Mouse (Mus musculus) left cerebral cortex, adult 11 months (tissue): ENCODE data around the gene Esrrg.

Experiments
- DNase-seq: peaks from one replicate; pipeline ENCODE4 v3.0.0; 2022; ENCODE audit warnings: low spot score

Esrrg gene

GRCm38 (mm10) chr1:187911201-187911600 is 302.6 kb downstream of the Esrrg start:
- DNase-seq = no peak

DNA sequence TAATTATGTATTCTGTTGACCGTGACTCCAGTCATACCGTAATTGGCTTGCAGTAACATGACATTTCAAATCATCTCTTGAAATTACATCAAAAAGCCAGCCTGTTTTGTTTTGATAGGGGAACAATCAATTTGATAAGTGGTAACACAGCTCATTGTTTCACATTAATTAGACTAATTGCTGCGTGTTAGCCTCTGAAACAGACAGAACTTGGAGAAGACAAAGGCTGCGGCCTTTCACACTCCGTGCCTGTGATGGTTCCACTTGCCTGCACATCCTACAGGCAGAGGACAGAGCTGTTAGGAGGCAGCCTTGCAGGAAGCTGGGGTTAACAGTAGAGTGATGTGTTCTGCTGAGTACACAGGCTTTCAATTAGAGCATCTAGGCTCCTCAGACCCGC is 309.7 kb downstream of the Esrrg start:
- DNase-seq = no peak

GRCm38 (mm10) chr1:187918939-187919338 is 310.3 kb downstream of the Esrrg start:
- DNase-seq = no peak

DNA sequence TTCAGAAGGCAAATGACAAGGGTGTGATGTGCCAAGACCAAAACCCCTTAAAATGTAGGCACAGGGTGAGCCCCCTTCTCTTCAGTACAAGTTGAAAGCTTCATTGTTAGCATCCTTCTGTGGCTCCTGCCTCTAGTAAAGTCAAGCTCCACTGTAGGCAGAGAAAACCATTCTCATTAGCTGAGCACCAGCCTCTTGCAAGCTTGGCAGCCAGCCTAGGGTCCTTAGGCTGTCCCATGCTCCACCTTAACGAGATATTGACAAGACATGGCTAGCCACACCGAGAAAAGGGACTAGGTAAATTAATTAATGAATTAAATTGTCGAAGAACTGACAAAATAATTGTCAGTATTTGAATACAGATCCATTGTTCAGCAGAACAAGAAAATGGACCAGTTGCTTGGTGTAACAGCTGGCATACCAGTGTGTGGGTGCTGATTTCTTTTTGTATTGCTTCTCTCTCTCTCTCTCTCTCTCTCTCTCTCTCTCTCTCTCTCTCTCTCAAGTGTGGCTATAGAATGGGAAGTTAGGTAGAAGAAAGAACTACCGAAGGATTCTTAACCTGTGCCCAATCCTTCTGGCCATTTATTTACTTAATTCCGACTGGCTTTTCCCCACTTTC is 311.7 kb downstream of the Esrrg start:
- DNase-seq = no peak

GRCm38 (mm10) chr1:187931146-187931545 is 322.6 kb downstream of the Esrrg start:
- no peak for DNase-seq

- DNase-seq = no peak
These were observed 330.1 kb downstream of the Esrrg start for GRCm38 (mm10) chr1:187938652-187939051.

GRCm38 (mm10) chr1:187939078-187939477 is 330.5 kb downstream of the Esrrg start:
- DNase-seq = no peak

DNA sequence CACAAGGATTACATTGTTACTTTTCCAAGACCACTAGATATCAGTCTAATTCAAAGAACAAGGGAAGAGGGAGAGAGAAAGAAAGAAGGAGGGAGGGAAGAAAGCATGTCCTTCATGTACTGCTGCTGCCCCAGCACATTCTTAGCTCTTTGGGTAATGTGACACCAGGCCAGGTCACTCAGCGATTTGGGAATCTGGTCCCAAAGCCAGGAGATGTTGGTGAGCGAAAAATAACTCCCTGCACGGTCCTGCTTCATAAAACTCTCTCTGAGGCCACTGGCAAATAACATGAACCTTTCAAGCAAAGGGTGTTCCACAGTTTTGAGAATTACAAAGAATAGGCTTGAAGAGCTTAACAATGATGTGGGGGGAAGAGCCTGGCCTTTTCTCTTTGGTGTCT is 342.9 kb downstream of the Esrrg start:
- no peak for DNase-seq

GRCm38 (mm10) chr1:187956702-187957101 is 348.1 kb downstream of the Esrrg start:
- DNase-seq = no peak

GRCm38 (mm10) chr1:187959192-187959591 is 350.6 kb downstream of the Esrrg start:
- no peak for DNase-seq

DNA sequence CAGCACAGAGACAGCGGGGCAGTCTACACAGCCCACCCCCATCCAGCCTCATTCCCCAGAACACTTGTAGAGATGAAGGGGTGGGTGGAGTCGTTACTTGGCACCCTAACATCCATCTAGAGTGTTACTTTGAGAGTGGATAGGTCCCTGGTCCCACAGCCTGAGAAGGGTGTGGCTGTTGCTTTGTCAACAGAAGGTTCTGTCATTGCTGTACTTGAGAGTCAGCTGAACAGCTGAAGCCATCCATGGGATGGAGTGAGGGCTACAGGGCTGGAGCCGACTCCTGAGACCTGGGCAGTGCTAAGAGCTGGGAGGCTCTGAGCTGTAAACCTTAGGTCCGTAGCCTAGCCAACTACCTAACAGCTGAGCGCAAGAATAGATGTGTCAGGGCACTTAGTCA is 352.9 kb downstream of the Esrrg start:
- DNase-seq = no peak

- no peak for DNase-seq
These were observed 356.5 kb downstream of the Esrrg start for GRCm38 (mm10) chr1:187964829-187965760.

DNA sequence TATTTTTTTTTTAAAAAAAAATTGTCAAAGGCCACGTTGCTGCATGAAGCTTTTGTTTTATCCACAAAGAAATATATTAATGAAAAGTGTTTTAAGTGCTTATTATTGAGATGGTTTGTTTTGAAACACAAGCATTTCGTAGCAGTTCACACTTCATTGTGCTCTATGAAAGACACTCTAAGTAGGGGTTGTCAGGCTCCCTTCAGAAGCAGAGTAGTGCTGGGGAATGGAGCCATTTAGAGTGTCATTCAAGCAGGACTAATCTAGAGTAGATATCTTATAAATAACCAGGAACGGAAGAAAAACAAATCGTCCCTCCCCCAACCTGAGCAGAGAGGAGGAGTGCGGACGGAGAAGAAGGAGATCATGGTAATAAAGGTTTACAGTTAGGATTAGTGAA is 357.3 kb downstream of the Esrrg start:
- DNase-seq = no peak

DNA sequence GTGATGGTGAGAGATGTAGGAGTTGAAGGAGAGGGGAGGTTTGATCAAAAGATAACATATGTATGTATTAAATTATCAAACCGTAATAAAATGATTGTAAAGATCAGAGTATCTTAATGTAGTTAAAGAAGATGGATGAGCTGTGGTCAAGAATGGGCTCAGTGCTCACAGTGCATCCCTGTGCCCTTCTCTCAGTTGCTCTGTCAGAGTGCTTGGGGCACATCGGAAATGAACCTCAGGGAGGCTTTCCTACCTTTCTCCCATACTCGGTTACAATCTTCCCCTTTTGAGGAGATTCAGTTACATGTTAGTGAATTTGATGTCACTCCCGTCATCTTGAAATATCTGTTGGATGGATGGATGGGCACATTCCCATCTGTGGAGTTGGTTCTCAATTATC is 359.8 kb downstream of the Esrrg start:
- no peak for DNase-seq

DNA sequence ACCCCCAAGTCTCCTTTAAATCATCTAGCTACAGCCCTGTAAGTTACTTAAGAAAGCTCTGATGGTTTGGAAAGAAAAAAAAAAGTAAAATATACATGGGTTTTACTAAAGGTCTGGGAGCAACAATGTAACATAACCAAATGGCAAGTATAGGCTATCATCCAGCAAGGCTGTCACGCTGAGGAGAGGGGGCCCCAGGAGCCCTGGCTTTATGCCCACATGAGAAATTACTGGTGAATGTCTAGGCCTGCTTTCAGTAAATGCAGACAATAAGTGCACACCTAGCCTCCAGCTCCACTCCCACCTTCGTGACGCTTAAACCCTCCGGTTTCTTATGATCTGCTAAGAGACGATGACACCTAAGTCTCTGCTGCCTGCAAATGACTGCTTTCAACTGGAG is 360.9 kb downstream of the Esrrg start:
- no peak for DNase-seq

GRCm38 (mm10) chr1:187974396-187974795 is 365.8 kb downstream of the Esrrg start:
- DNase-seq = peak; percentile 33

DNA sequence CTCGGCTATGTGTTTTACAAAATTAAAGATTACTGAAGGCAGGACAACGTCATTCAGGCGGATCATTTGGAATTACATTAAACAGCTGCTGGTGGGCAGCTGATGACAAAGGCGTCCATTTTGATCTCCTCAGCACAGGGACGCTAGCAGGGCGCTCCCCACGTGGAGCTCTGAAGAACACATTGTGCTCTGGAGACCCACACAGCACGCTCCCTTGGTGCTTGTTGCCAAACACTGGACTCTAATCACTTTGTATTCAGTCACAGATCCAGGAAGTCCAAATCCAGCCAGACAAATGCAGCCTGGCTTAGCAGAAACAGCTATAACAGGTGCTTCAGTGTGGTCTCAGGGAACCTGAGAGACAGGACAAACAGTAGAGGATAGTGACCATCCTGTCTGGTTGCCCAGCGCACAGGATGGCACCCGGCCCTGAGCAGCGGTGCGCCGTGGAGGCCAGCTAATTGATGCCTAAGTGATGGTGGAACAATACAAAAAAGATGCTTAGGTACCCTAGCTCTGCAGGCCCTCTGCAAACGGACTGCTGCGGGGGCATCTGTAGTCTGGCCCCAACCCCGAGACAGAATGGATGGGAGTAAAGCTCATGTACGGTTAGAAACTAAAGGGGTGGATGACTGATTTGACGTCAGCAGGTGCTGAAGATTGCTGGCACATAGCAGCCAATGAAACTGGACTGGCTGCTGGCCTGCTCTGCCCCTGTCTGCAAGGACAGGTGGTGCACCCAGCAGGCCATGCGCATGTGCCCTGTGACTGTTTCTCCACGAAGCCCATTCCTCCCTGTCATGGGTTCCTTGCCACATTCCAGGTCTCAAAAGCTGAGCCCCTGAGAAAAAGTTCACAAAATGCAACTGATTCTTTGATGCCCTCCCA is 367.1 kb downstream of the Esrrg start:
- DNase-seq = no peak

DNA sequence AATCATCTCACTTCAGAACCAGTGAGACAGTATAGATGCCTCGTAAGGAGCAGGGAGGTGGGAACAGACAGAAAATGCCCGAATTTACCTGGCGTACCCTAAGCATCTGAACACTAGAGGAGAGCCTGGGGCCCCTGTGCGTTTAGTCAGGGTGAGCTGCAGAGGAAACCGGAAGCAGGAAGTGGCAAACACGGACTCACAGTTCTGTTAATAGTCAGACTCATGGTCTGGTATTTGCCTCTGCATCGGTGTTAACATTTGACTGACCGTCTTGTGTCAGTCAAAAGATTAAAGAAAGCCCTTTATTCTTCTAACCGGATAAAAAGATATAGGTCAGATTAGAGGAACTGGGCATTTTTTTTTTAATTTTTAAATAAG is 367.8 kb downstream of the Esrrg start:
- no peak for DNase-seq

- no peak for DNase-seq
These were observed 372.4 kb downstream of the Esrrg start for GRCm38 (mm10) chr1:187981028-187981427.

GRCm38 (mm10) chr1:187983177-187983576 is 374.6 kb downstream of the Esrrg start:
- no peak for DNase-seq

DNA sequence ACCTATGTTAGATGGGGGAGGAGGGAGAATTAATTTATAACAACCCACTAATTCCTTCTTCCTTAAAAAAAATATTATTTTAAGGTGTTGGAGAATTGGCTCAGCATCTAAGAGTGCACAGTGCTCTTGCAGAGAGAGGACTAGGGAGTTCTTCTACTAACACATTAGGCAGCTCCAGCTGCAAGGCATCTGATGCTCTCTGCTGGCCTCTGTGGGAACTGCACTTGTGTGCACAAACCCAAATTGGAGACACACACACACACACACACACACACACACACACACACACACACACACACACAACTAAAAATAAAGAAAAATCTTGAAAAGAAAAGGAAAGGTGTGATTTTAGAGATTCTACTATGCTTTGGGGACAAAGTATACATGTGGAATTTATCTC is 381.6 kb downstream of the Esrrg start:
- DNase-seq = no peak

DNA sequence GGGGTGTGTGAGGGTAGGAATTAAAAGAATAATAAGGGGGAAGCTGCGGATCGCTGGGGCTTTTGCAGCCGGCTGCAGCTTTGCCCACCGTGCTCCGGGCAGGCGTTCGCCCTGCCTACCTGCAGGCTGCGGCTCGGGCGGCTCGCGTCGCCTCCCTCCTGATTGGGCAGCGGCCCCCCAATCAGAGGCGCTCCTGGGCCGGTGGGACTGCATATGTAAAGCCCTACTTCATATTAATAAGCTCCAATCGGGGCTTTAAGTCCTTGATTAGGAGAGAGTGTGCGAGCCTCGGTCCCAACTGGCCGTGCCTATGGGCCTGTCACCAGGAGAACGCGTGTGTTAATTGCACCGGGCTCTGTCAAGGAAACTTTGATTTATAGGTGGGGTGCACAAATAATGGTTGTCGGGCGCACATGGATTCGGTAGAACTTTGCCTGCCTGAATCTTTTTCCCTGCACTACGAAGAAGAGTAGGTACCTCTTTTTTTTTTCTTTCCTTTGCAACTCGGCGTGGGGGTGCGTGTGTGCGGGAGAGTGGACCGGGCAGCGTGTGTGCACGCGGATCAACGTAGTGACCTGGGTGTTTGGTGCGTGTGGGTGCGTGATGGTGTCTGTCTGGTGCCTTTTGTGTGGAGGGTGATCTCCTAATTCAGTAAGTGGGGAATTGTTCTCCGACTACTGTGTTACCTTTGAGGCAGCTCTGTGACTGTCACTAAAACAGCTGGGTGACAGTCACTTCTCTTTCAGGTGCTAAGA is 389.2 kb downstream of the Esrrg start:
- peak; percentile 19 for DNase-seq
